Mouse (Mus musculus) hindbrain, postnatal 0 days (tissue): ENCODE measurements at regions not wholly inside any gene's neighbourhood (a gene's known extent, or its start where the extent isn't known, plus 50 kb on each side); places are given as distances from the start of the nearest gene placed in this dataset.

Source experiments
- ATAC-seq: fragments of 200-750 bp; cut with Nextera tagmentation; 2 replicates; pipeline ENCODE4 v1.8.0; 2017; ENCODE audit warnings: mild to moderate bottlenecking, moderate TSS enrichment, moderate library complexity
- DNase-seq: peaks from one replicate; pipeline ENCODE4 v3.0.0-alpha.2; 2015; ENCODE audit warnings: low spot score
- H3K27ac ChIP-seq: fragments of 300-500 bp; sonication (generic); 2 replicates; pipeline ENCODE4 v1.5.1; 2014; ENCODE audit warnings: mild to moderate bottlenecking
- H3K27me3 ChIP-seq: fragments of 300-500 bp; sonication (generic); 2 replicates; pipeline ENCODE4 v1.6.1; 2014; ENCODE audit warnings: low read length, mixed read lengths; ENCODE audit not compliant: insufficient read depth
- H3K36me3 ChIP-seq: fragments of 300-500 bp; sonication (generic); 2 replicates; pipeline ENCODE4 v1.6.1; 2014; ENCODE audit warnings: low read length, mixed read lengths; ENCODE audit not compliant: insufficient read depth
- H3K4me1 ChIP-seq: fragments of 300-500 bp; sonication (generic); 2 replicates; pipeline ENCODE4 v1.6.1; 2014; ENCODE audit warnings: antibody characterized with exemption, low read length, mixed read lengths; ENCODE audit not compliant: insufficient read depth
- H3K4me2 ChIP-seq: fragments of 300-500 bp; sonication (generic); 2 replicates; pipeline ENCODE4 v1.6.1; 2014; ENCODE audit warnings: low read depth, mild to moderate bottlenecking, low read length, moderate library complexity, mixed read lengths
- H3K4me3 ChIP-seq: fragments of 300-500 bp; sonication (generic); 2 replicates; pipeline ENCODE4 v1.5.1; 2014; ENCODE audit warnings: low read length
- H3K9ac ChIP-seq: fragments of 300-500 bp; sonication (generic); replicated peaks from 2 replicates; pipeline ENCODE4 v1.6.1; 2014; ENCODE audit warnings: mild to moderate bottlenecking, low read length, moderate library complexity, mixed read lengths
- H3K9me3 ChIP-seq: fragments of 300-500 bp; sonication (generic); 2 replicates; pipeline ENCODE4 v1.6.1; 2016; ENCODE audit warnings: low read length, mixed read lengths
- CTCF ChIP-seq: IDR thresholded peaks from 2 replicates; pipeline ENCODE4 v1.5.1; 2016; ENCODE audit warnings: antibody characterized with exemption, control low read depth, low read depth
- WGBS: fragments of 180-500 bp; shearing (Covaris S2); extraction: QIAGEN DNeasy Blood & Tissue Kit; methylation state at CpG from one replicate; pipeline ENCODE4 v1.1.7; 2014; 5-methylcytosine and 5-hydroxymethylcytosine counted together

DNA sequence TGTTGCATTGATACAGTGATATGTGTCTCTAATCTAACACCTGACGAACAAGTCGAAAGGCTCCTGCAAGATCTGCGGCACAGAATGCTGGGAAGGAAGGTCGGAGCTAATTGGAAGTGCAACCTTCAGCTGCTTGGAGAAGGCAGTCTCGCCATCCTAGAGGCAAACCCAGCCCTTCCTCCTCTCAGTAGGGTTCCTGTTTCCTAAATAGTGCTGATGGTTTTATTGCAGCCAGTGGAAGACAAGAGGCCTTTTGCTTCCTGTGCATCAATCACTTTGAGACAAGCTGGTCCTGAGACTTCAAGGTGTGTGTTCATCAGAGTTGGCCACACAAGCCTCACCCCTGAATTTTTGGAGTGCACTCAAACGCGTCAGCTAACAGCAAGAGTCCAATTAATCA lies 228.4 kb upstream of the Srek1ip1 start:
- Histone ChIP-seq H3K9me3 (no peaks in the 10 kb centered on the region), H3K27ac (no peak overlapping the region), H3K4me1 (0 out of 2 replicates have a peak, but pooled peaks cover 3% of the 10 kb centered on the region), H3K27me3 (no peaks in the 10 kb centered on the region), H3K4me2 (no peak overlapping the region), H3K9ac (no peak overlapping the region), H3K4me3 (no peak overlapping the region), H3K36me3 (no peaks in the 10 kb centered on the region)
- 47% methylated on average over 7 of the region's 7 CpGs for WGBS
- no peak for TF ChIP-seq CTCF
- no peak for ATAC-seq
- no peak for DNase-seq

- H3K4me1 ChIP-seq = no peaks in the 10 kb centered on the region
- no peaks in the 10 kb centered on the region for H3K27me3 ChIP-seq
- no peak overlapping the region for H3K4me2 ChIP-seq
- no peak for DNase-seq
- no peaks in the 10 kb centered on the region for H3K36me3 ChIP-seq
- no peak overlapping the region for H3K4me3 ChIP-seq
- no peak for ATAC-seq
- no peaks in the 10 kb centered on the region for H3K9me3 ChIP-seq
- no peak overlapping the region for H3K9ac ChIP-seq
- TF ChIP-seq CTCF = no peak
- 70% methylated on average over 6 of the region's 6 CpGs for WGBS
- H3K27ac ChIP-seq = no peak overlapping the region
Measured at GRCm38 (mm10) chr13:104569765-104570164, 222.5 kb upstream of the Srek1ip1 start.

DNA sequence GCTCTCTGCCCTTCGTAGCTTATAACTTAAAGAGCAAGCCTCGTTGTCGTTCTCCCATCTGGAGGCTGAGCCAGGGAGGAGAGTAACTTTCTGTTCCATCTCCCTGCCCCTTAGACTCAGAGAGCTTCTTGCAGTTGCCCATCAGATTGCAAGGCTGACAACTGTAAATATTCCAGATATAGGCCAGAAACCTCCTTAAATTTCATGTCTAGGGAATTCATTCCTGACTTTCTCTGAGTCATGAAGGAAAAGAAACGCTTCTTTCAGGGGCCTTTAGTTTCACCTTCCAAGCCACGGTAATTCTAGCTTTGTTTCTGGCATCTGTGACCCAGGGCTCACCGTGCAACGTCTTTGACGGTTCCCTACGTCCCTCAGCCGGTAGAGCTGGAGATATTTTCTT lies 220.0 kb upstream of the Srek1ip1 start:
- H3K27ac ChIP-seq = no peak overlapping the region
- H3K9ac ChIP-seq = no peak overlapping the region
- no peaks in the 10 kb centered on the region for H3K27me3 ChIP-seq
- TF ChIP-seq CTCF = no peak
- no peak for DNase-seq
- no peaks in the 10 kb centered on the region for H3K36me3 ChIP-seq
- H3K4me3 ChIP-seq = no peak overlapping the region
- H3K4me1 ChIP-seq = no peaks in the 10 kb centered on the region
- no peak overlapping the region for H3K4me2 ChIP-seq
- 68% methylated on average over 10 of the region's 10 CpGs for WGBS
- ATAC-seq = no peak
- H3K9me3 ChIP-seq = no peaks in the 10 kb centered on the region

DNA sequence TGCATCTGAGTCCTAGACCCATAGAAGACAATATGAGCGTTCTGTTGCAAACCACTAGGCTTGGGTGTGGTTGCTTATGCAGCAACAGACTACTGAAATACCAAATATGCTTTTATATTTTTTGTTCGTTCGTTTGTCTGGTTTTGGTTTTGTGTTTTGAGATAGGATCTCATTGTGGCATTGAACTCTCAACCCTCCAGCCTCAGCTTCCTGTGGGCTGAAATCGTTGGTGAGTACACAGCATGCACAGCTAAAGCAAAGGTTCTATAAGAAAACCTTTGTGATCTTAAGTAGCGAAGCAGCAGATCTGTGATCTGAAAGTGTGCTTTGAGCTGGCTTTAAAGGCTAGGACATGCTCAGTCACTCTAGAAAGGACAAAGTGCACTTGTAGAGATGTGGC lies 217.9 kb upstream of the Srek1ip1 start:
- Histone ChIP-seq H3K9me3 (no peaks in the 10 kb centered on the region), H3K9ac (no peak overlapping the region), H3K27me3 (no peaks in the 10 kb centered on the region), H3K36me3 (no peaks in the 10 kb centered on the region), H3K4me2 (no peak overlapping the region), H3K4me3 (no peak overlapping the region), H3K4me1 (no peaks in the 10 kb centered on the region), H3K27ac (no peak overlapping the region)
- 90% methylated on average over 5 of the region's 5 CpGs for WGBS
- TF ChIP-seq CTCF = no peak
- no peak for ATAC-seq
- DNase-seq = no peak

DNA sequence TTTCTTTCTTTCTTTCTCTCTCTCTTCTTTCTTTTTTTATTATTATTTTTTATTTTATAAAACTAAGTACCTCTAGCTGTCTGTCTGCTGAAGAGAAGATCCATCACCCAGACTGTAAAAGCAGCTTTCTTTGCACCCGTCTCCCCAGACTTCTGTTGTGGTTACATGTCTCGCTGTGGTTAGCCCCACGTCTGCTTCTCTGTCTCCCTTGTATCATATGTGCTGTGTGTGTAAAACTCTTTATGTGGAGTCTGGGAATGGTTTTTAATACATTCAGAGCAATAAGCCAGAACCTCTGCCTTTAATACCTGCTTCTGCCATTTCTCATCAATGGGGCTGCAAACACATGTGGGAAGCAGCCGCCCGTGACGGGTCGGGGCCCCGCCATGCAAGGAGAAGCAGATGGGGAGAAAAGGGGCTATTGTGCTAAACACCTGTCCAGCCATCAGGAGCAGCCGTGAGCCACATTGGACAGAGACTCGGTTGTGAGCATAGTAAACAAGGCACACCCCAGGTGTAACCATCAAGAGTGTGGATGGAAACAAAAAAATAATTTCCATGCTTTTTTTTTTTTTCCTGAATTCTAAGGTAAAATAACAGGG lies 216.0 kb upstream of the Srek1ip1 start:
- WGBS = 50% methylated on average over 10 of the region's 10 CpGs
- DNase-seq (no peak), ATAC-seq (no peak)

GRCm38 (mm10) chr13:104577856-104578255 lies 214.4 kb upstream of the Srek1ip1 start:
- Histone ChIP-seq H3K9ac (no peak overlapping the region), H3K27ac (no peak overlapping the region), H3K9me3 (no peaks in the 10 kb centered on the region), H3K4me3 (no peak overlapping the region), H3K36me3 (no peaks in the 10 kb centered on the region), H3K27me3 (no peaks in the 10 kb centered on the region), H3K4me2 (no peak overlapping the region), H3K4me1 (no peaks in the 10 kb centered on the region)
- WGBS = 71% methylated on average over 11 of the region's 11 CpGs
- no peak for DNase-seq
- no peak for TF ChIP-seq CTCF
- ATAC-seq = 0 out of 2 replicates have a peak, but pooled peaks have one; percentile 32

More for the DNA sequence above, 216.0 kb upstream of the Srek1ip1 start:
- no peaks in the 10 kb centered on the region for H3K27me3 ChIP-seq
- no peaks in the 10 kb centered on the region for H3K4me1 ChIP-seq
- no peaks in the 10 kb centered on the region for H3K36me3 ChIP-seq
- H3K4me3 ChIP-seq = no peak overlapping the region
- no peak for TF ChIP-seq CTCF
- no peaks in the 10 kb centered on the region for H3K9me3 ChIP-seq
- H3K4me2 ChIP-seq = no peak overlapping the region
- H3K9ac ChIP-seq = no peak overlapping the region
- no peak overlapping the region for H3K27ac ChIP-seq

- Histone ChIP-seq H3K4me2 (no peak overlapping the region), H3K27me3 (no peaks in the 10 kb centered on the region), H3K36me3 (no peaks in the 10 kb centered on the region), H3K4me1 (no peaks in the 10 kb centered on the region), H3K9me3 (no peaks in the 10 kb centered on the region), H3K9ac (no peak overlapping the region), H3K4me3 (no peak overlapping the region), H3K27ac (no peak overlapping the region)
- ATAC-seq (no peak), DNase-seq (no peak)
- TF ChIP-seq CTCF = no peak
- 52% methylated on average over 9 of the region's 9 CpGs for WGBS
Measured at GRCm38 (mm10) chr13:104580686-104581350, 211.5 kb upstream of the Srek1ip1 start.
